Mouse (Mus musculus) heart, adult 18-20 months (tissue): ENCODE data around the gene Dmrt3. TPM values are rescaled to one million over a fixed set of nuclear protein-coding genes. Genes with fewer than 3 reads are reported as not detected.

Source experiments
- DNase-seq, 2 experiments: peaks; one replicate each; pipeline ENCODE4 v3.0.0; 2021 to 2022; ENCODE audit warnings: mixed read lengths in 1 of 2
- long read RNA-seq, 2 experiments: library from polyadenylated mRNA; stranded (forward); transcript quantifications; one replicate each; pipeline ENCODE4 v2.0.0; 2021
- total RNA-seq, 2 experiments: library from RNA; stranded (reverse); gene quantifications; 2 replicates each; pipeline ENCODE4 v1.2.3; 2021

The Dmrt3 gene
- total RNA-seq: under 1 TPM in 1 of 2 experiments, not detected in 1; 0.15 TPM
- long read RNA-seq, experiment 1: 0 reads
- long read RNA-seq, experiment 2: 0 reads

DNA sequence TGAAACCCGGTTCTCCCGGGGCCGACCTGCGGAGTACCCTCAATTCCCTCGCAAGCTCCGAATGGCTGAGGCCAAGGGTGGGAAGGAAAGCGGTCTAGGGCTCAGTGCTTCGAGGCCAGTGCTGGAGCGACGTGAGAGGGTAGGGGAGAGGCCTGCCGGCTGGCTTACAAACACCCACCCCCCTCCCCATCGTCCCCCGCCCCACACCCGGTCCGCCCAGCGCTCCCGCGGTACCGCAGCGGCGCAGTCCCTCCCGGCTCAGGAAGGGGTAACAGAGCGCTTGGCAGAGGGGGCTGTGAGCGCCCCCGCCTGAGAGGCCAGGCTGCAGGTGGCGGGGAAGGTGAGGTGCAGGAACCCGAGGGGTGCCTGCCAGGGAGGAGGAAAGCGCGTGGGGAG, at the start of gene Dmrt3:
Gene Dmrt3, plus strand, starts transcription at position 287 of the 396 bp plus-strand sequence.
- DNase-seq: no peak

DNA sequence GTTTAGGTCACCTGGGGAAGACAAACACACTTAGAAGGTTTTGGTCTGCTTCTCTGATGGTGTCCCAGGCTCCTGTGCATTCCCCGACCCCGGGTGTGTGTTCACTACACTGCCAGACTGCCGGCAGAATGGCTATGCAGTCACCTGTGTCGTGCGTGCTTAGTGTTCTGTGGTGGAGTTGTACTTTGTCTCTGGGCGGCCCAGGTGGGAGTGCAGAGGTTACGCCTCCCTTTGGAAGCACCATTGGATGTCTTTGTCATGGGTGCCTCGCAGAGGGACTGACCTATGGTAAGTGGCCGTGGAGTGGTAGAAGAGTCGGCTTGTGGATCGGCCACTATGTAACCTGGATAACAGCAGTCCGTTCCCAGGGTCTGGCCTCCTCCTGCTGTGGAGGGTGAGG, 45.7 kb upstream of the Dmrt3 start:
- no peak for DNase-seq

DNA sequence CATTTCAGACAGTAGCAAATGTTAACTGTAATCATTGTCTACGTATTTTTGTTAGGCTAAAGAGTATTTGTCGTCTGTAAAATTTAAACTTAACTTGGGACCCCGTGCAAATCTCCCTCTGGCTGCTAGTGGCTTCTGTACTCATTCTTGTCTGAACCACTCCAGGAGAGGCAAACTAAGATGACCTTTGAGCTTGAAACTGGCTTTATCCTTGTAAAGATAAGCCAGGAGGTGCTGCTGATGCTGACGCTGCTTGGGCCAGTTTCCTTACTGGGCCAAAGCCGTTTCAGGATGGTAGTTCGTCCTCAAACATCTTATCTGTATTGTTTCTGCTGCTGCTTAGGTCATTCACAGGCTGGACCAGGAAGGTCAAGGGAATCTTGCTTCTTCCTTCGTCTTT, 40.3 kb upstream of the Dmrt3 start:
- DNase-seq: no peak

- no peak for DNase-seq
Observed at GRCm38 (mm10) chr19:25574431-25574830, 35.7 kb upstream of the Dmrt3 start.

DNA sequence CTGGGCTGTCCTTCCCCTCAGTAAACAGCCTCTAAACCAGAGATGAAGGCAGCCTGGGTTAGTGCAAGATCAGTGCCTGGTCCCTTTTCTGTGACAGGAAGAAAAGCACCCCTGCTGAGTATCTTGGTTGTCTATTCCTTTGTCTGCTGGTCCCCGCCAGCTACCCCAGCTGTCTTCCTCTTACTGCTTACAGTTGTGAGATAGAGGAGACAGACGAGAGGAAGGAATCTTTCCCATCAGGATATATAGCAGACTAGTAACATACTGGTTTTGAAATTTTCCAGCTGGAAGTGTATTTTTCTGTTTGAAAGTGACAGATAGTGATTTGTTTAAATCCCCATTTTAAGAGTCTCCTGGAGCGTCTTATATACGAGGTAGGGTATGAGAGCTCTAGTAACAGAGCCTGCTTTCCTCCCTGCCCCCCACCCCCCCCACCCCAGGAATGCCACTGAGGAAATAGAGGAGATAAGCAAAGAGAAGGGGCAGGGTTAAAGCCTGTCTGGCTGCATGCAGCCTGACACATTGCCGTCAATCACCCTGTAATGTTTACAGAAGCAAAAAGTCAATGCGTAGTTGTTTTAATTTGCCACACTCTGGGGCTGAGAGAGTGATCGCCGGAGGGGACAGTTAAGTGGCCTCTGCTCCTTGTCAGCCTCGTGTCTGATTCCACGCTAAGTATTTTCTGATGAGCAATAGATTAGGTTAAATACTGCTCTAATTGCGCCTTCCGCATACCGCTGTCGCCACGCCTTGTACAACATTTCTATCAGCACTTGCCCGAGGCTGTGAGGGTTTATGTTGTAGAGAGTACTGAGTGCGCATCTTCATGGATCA, 34.9 kb upstream of the Dmrt3 start:
- no peak for DNase-seq

DNA sequence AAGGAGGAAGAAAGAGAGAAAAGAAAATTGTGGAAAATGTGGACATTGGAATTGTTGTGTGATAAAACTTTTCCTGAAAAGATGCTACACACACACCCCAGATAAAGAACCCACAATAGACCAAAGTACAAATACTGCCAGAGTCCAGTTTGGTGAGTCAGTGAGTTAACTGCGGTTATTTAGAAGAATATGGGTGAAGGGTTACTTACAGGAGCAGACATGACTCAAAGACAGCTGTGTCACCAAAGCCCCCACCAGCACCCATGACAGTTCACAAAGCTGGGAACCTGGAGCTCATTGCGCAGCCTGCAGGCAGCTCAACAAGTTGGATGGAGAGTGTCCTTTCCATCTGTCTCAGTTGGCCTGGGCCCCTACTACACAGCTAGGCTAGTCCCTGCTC, 31.7 kb upstream of the Dmrt3 start:
- no peak for DNase-seq

DNA sequence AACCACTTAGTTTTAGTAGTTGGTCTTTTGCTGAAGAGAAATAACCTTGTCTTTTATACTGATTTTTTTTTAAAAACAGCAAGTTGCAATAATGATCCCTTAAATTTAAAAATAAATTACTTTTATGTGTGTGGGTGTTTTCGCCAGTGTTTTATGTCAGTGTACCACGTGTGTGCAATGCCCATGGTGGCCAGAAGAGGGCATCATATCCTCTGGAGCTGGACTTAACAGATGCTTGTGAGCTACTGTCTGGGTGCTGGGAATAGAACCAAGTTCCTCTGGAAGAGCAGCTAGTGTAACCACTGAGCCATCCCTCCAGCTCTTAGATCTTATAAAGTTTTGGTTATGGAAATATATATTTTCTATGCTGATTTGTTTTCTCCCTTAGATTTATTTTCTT, 30.7 kb upstream of the Dmrt3 start:
- DNase-seq: no peak

DNA sequence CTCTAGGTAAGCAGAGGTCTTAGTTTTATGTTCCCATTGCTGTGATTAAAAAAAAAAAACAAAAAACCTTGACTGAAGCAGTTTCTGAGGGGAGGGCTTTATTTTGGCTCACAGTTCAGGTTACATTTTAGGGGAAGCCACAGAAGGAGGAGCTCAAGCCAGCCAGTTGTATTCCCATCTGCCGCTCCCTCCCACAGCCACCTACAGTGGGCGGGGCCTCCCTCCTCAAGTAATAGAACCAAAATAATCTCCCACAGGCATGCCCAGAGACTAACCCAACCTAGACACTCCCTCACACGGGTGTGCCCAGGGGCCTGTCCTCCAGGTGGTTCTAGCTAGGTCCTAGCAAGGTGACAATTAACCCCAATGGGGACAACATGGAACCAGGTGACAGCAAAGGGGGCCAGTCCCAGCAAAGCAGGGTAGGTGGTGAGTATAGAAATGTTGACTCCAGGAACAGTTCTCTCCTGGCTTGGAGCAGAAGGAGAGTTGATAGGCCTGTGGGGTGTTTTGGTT, 12.3 kb upstream of the Dmrt3 start:
- DNase-seq: no peak

GRCm38 (mm10) chr19:25598626-25599025, 11.5 kb upstream of the Dmrt3 start:
- no peak for DNase-seq

- no peak for DNase-seq
Observed at GRCm38 (mm10) chr19:25601966-25602365, 8.1 kb upstream of the Dmrt3 start.

GRCm38 (mm10) chr19:25607461-25608205, 2.5 kb upstream of the Dmrt3 start:
- DNase-seq: no peak

DNA sequence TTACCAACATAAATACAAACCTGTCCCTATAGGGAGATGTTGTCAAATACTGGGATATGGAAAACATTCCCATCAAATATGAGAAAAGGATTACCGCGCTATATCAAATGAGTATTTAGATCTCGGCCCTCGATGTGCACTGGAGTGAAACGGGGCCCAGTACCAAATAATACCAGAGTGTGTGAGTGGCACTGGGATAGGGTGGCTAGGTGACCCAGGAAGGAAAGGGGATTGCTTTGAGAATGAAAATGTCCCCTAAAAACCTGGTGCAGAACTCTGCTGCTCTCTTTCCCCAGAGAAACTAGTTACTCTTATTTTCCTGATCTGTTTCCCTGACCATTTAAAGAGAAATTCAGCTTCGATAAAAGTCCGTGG, 1.9 kb upstream of the Dmrt3 start:
- no peak for DNase-seq

- DNase-seq: no peak
Observed at GRCm38 (mm10) chr19:25608961-25609850, 895 bp upstream of the Dmrt3 start.

- no peak for DNase-seq
Observed at GRCm38 (mm10) chr19:25610411-25611111, 460 bp downstream of the Dmrt3 start.

- no peak for DNase-seq
Observed at GRCm38 (mm10) chr19:25611116-25611515, 1.0 kb downstream of the Dmrt3 start.

GRCm38 (mm10) chr19:25611876-25612805, 2.0 kb downstream of the Dmrt3 start:
- no peak for DNase-seq

- DNase-seq: no peak
Observed at GRCm38 (mm10) chr19:25612806-25613295, 2.8 kb downstream of the Dmrt3 start.

- DNase-seq: no peak
Observed at GRCm38 (mm10) chr19:25613476-25614300, 3.6 kb downstream of the Dmrt3 start.

DNA sequence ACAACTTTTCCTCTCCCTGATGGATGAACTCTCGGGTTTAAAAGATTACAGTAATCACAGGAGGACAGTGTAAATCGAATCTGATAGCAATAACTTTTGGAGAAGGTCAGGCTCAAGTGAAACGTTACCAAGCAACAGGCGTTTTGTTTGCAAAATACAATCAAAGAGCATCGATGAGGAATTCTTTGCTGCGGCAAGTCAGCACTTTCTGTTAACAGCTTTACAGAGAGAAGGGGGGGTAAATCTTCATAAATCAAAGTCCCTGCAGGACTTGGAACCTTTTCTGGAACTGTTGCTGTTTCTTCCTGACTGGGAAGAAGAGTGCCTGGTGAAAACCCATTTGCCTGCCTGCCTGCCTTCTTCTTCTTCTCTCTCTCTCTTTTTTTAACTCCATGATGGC, 5.8 kb downstream of the Dmrt3 start:
- no peak for DNase-seq
